Mouse (Mus musculus) R1 (cell line): ENCODE measurements at regions not wholly inside any gene's neighbourhood (a gene's known extent, or its start where the extent isn't known, plus 50 kb on each side); places are given as distances from the start of the nearest gene placed in this dataset.
A peak's percentile ranks its signal among the peaks of the same experiment; 100 is the strongest.

ENCODE experiments used
- DNase-seq: peaks from one replicate; pipeline ENCODE4 v3.0.0-alpha.2; 2018; ENCODE audit warnings: low read depth, low spot score

DNA sequence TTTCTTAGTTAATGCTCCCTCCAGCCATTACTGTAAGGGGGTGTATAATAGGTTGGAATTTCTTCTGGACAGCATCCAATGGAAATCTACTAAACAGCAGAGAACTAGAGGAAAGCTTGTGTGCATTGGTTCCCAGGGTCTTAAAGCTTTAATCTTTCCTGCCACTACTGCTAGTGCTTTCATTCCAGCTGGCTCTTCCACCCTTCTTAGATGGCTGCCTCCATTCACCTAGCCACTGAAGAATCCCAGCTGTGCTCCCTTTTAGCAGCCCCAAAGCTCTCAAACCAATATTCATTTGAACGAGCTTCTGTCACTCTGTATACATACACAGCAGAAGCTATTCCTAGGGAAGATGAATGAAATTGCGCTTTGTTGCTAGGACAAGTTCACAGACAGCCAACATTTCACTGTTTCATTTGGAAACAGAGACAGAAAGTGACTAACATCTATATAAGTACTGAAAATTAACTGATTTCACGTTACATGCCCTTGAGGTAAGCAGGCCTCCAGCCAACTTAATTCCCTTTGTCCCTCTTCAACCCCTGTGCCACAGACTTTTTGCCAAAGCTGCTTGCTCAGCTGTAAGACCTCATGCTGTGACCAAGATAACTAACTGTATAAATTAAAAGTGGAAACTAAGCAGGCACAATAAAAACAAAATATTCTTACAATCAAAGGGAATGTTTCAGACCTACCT, 388.3 kb downstream of the Gm1140 start:
- DNase-seq, result no peak

DNA sequence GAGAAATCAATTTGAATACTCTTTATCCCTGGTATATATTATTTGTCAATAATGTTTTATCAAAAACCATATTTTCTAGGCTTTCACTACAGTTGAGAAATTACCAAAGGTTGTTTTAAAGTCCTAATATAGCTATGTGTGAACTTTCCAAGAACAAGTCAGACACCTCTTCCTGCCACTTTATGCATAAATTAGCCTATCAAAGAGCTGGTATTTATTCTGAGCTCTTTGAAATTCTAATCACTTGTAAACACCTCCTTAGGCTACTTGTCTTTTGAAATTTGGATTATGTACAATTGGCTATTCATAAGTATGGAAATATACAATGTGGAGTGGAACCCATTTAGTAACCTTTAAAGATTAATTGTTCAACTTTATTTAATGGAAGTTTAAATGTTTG, 409.5 kb downstream of the Gm1140 start:
- no peak for DNase-seq

- no peak for DNase-seq
Measured at GRCm38 (mm10) chrX:67283460-67283859, 409.9 kb downstream of the Gm1140 start.

DNA sequence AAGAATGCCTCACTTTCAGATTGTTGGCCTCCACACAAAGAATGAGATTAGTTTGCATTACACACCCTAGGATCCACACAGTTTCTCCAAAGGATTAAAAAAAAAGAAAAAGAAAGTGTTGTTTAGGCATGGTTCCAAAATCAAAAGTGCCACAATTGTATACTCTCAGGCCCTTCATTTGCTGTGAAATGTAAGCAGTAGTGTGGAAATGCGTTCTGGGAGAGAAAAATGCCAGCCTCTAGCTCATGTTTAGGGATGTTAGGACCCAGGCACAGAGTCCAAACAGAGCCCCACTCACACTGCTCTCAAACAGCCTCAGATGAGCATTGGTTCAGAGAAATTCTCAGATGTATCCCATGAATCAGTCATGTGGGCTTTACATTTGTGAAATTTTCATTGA, 410.4 kb downstream of the Gm1140 start:
- no peak for DNase-seq

- no peak for DNase-seq
Measured at GRCm38 (mm10) chrX:67238578-67239328, 454.6 kb downstream of the Gm1140 start.

- DNase-seq, result peak; percentile 39
Measured at GRCm38 (mm10) chrX:67210236-67210635, 483.1 kb downstream of the Gm1140 start.
